Mouse (Mus musculus): Measurements from ENCODE around the gene Bcl9.
A peak's percentile ranks its signal among the peaks of the same experiment; 100 is the strongest.

DNA sequence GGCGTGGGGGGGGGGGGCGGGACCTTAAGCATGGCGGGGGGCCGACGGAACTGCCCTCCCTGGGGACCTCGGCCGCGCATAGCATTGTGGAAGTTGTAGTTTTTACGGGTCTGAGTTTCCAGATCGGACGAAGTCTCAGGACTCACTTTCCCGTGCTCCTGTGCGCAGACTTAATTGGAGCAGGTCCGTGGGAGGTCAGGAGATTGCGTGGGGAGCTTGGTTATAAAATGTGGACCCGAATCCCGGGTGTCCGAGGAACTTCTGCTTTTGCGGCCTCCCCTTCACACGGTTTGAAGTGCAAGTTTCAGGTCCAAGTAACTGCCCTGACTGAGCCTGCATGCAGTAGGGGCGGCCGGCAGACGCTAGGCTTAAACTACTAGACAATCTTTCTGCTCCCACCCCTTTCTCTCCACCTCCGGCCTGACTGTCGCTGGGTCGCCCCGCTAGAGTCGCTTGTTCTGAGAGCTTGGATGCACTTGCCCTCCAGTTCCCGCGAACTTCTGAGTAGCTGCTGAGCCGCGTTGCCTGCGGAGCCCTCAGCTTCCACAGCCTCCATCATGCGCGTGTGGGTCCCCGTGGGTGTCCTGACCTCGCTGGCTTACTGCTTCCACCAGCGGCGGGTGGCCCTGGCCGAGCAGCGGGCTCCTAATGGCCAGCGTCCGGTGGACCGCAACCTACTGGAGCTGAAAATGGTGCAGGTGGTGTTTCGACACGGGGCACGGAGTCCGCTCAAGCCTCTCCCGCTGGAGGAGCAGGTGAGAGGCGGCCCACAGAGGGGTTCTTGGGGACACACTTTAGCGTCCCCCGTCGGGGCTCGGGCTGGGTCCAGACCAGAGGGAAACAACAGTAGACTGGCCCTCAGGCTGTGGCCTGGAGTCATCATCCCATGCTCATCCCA, 138.9 kb downstream of the Bcl9 start, which contains the start of gene Acp6:
- TF ChIP-seq POLR2A (IDR thresholded peaks at IDR 0.05; ENCODE audit: low read depth, low read length): peak; percentile 4
- TF ChIP-seq CTCF (IDR thresholded peaks at IDR 0.05; ENCODE audit: extremely low read depth, insufficient read depth, insufficient read length, insufficient replicate concordance): no peak

Measured in spleen, adult 2 months (tissue).